Mouse (Mus musculus): Measurements from ENCODE around the gene Abhd5. TPM values are rescaled to one million over a fixed set of nuclear protein-coding genes. Genes with fewer than 3 reads are reported as not detected.

Gene Abhd5
- polyA plus RNA-seq, 1 experiment from 2014 or later = 24.3 TPM

GRCm38 (mm10) chr9:122382006-122382405 is 30.6 kb downstream of the Abhd5 start:
- peaks cover 22% of the 10 kb centered on the region for H3K36me3 ChIP-seq
- ATAC-seq (ENCODE audit: low read depth) = no peak
- no peak overlapping the region for H3K4me3 ChIP-seq
- H3K9ac ChIP-seq = no peak overlapping the region
- peaks cover 3% of the 10 kb centered on the region; the same call in 1 of the 2 replicates for H3K4me1 ChIP-seq (replicated peaks)
- H3K9me3 ChIP-seq = no peaks in the 10 kb centered on the region
- H3K4me2 ChIP-seq = no peak overlapping the region
- 80% methylated on average over 6 of the region's 6 CpGs for WGBS
- peaks cover 17% of the 10 kb centered on the region for H3K27me3 ChIP-seq
- no peak overlapping the region for H3K27ac ChIP-seq (replicated peaks)

DNA sequence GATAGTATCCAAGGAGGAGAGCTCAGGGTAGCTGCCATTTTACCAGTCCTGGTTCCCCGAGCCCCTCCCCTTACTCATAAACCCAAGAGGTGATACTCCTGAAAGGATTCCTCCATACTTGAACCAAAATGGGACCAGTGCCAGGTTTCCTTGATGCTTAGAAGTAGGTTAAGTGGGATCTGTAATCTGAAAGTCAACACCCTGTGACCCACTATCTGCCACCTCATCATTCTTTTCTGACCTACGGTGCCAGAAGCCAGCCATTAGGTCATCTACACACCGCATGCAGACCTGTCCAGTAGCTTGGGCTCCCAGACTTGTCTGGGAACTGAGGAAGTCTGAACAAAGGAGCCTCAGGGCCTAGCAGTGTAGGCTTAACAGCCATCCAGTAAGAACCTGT is 34.6 kb downstream of the Abhd5 start:
- Histone ChIP-seq H3K9me3 (no peaks in the 10 kb centered on the region), H3K27ac (replicated peaks) (no peak overlapping the region), H3K4me1 (replicated peaks) (peaks cover under 1% of the 10 kb centered on the region; the same call in 1 of the 2 replicates), H3K9ac (no peak overlapping the region), H3K4me3 (no peak overlapping the region), H3K4me2 (no peak overlapping the region), H3K27me3 (peaks cover 7% of the 10 kb centered on the region; the same call in 1 of the 2 replicates), H3K36me3 (peaks cover 9% of the 10 kb centered on the region; the same call in 1 of the 2 replicates)
- ATAC-seq (ENCODE audit: low read depth) = no peak
- 79% methylated on average over 3 of the region's 3 CpGs for WGBS

DNA sequence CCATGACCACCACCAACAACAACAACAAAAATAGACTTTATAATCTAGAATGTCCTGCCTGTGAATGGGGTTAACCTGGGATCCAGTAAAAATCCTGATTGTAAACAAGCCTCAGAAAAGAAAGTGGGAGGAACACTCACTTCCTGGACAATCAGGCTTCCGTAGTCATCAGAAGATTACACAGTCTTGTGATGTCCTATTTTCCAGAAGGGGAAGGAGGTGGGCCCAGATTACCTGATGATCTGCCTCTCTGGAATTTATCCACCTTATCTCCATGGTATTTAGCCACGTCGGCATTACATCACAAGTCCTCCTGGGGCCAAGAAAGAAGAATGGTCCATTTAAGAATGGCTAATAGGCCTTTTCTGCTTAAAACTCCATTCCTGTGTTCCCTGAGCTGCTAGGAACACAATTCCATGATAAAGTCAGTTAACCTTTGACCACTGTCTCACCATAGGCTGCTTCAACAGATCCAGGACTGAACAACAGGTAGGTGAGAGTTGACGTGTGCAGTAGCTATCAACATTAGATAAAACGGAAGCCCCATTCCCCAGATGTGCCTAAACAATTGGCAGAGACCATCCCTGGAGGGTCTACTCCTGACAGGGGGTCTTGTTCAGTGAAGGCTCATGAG is 38.0 kb downstream of the Abhd5 start:
- H3K9ac ChIP-seq = no peak overlapping the region
- H3K36me3 ChIP-seq = no peaks in the 10 kb centered on the region
- 90% methylated on average over 5 of the region's 5 CpGs for WGBS

DNA sequence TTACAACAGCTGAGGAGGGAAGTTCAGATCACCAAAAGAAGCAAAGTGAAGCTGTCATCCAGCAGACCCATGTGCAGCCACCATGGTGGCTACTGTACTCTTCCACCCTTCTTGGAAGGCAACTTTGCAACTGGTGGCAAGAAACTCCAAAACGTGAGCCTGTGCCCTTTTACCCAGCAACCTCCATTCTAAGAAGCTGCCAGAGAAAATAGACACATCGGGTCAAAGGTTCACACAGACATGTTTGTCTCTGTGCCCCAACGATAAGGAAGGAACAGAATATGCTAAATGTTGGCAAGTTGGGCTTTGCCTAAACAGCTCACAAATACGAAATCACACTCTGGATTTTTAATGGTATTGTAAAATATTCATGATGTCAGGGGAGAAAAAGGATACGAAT is 44.4 kb downstream of the Abhd5 start:
- ATAC-seq (ENCODE audit: low read depth) = no peak
- Histone ChIP-seq H3K9me3 (no peaks in the 10 kb centered on the region), H3K27me3 (no peaks in the 10 kb centered on the region), H3K4me3 (no peak overlapping the region), H3K4me1 (replicated peaks) (no peaks in the 10 kb centered on the region), H3K27ac (replicated peaks) (no peak overlapping the region), H3K36me3 (no peaks in the 10 kb centered on the region), H3K9ac (no peak overlapping the region), H3K4me2 (no peak overlapping the region)
- 77% methylated on average over 5 of the region's 5 CpGs for WGBS

More for the DNA sequence above, 38.0 kb downstream of the Abhd5 start:
- H3K4me3 ChIP-seq = no peak overlapping the region
- no peak overlapping the region for H3K4me2 ChIP-seq
- no peak overlapping the region for H3K27ac ChIP-seq (replicated peaks)
- H3K9me3 ChIP-seq = no peaks in the 10 kb centered on the region
- no peaks in the 10 kb centered on the region for H3K4me1 ChIP-seq (replicated peaks)
- peaks cover 6% of the 10 kb centered on the region; the same call in 1 of the 2 replicates for H3K27me3 ChIP-seq
- no peak for ATAC-seq (ENCODE audit: low read depth)

- Histone ChIP-seq H3K4me2 (no peak overlapping the region), H3K4me3 (no peak overlapping the region), H3K9me3 (no peaks in the 10 kb centered on the region), H3K27ac (replicated peaks) (no peak overlapping the region), H3K27me3 (no peaks in the 10 kb centered on the region), H3K4me1 (replicated peaks) (no peaks in the 10 kb centered on the region), H3K9ac (no peak overlapping the region), H3K36me3 (no peaks in the 10 kb centered on the region)
- ATAC-seq (ENCODE audit: low read depth) = no peak
- WGBS = 88% methylated on average over 1 of the region's 1 CpGs
These were observed 45.7 kb downstream of the Abhd5 start for GRCm38 (mm10) chr9:122397156-122397555.

DNA sequence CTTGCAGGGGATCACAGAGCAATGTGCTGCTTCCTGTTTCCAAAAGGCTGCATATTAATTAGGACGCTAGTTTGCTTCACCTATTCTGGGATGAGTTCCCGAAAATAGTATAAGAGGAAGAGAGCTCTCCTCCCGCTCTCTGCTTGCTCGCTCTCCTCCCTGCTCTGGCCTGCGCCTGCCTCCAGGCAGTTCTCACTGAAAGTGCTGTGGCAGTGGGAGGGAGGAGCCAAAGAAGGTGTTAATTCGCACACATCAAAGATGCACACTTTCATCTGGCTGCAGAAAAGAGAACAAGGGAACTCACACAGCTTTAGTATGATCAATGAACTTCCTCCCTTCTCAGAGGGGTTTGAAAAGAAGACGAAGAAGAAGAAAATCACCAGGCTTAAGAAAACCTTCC is 47.3 kb downstream of the Abhd5 start:
- Histone ChIP-seq H3K4me3 (no peak overlapping the region), H3K9ac (no peak overlapping the region), H3K36me3 (no peaks in the 10 kb centered on the region), H3K27me3 (no peaks in the 10 kb centered on the region), H3K4me1 (replicated peaks) (no peaks in the 10 kb centered on the region), H3K27ac (replicated peaks) (no peak overlapping the region), H3K9me3 (no peaks in the 10 kb centered on the region), H3K4me2 (no peak overlapping the region)
- WGBS = 48% methylated on average over 7 of the region's 7 CpGs
- ATAC-seq (ENCODE audit: low read depth) = no peak

DNA sequence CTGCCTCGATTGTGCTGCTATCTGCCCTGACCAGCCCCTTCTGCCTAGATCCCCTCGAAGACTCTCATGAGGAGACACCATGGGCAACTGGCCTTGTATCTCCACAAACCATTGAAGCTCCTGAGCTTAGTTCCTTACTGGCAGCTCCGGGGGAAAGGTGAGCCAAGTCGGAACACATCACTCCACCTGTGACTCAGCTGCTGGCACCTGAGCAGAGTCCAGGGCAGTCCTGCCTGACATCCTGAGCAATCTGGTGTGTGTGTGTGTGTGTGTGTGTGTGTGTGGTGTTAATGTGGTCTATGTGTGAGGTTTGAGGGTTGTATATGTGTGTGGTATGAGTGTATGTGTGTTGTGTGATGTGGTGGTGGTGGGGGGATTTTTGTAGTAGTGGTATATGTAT is 49.8 kb downstream of the Abhd5 start:
- no peaks in the 10 kb centered on the region for H3K36me3 ChIP-seq
- H3K4me2 ChIP-seq = no peak overlapping the region
- H3K27me3 ChIP-seq = no peaks in the 10 kb centered on the region
- no peaks in the 10 kb centered on the region for H3K4me1 ChIP-seq (replicated peaks)
- ATAC-seq (ENCODE audit: low read depth) = no peak
- 85% methylated on average over 4 of the region's 4 CpGs for WGBS
- H3K9ac ChIP-seq = no peak overlapping the region
- no peaks in the 10 kb centered on the region for H3K9me3 ChIP-seq
- H3K4me3 ChIP-seq = no peak overlapping the region
- no peak overlapping the region for H3K27ac ChIP-seq (replicated peaks)

DNA sequence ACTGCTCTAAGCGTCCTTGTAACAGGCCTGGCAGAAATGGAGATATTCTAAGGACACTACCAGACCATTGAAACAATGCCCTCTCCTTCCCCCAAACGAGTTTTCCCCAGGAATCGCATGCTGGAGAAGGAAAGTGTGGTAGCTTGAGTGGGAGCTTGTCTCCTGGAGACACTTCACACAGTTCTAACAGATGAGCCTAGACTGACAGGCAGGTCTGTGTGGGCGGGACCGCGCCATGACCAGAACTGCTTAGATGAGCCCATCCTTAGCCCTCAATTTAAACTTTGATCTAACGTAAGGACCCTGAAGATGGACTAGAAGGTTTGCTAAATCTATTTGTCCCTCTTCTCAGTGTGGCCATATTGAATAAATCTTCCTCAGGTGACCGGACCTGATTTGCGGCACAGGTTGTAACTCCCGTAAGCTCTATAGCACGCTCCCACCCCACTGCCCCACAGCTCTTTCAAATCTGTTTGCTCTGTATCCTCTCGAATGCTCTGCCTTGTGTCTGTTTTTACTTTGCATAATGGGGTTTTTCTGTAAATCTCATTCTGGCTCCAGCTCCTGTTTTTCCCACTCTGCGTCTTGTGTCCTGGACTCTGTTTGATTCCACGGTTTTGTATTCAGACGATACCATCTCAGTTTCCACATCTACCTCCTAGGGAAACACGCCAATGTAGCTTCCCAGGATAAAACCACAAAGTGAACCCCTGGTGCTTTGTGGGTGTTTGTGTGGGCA is 59.2 kb downstream of the Abhd5 start:
- Histone ChIP-seq H3K27ac (replicated peaks) (no peak overlapping the region), H3K27me3 (no peaks in the 10 kb centered on the region), H3K4me1 (replicated peaks) (no peaks in the 10 kb centered on the region), H3K9me3 (no peaks in the 10 kb centered on the region), H3K4me3 (no peak overlapping the region), H3K4me2 (no peak overlapping the region), H3K36me3 (no peaks in the 10 kb centered on the region), H3K9ac (no peak overlapping the region)
- 94% methylated on average over 16 of the region's 16 CpGs for WGBS
- ATAC-seq (ENCODE audit: low read depth) = no peak

GRCm38 (mm10) chr9:122414648-122415047 is 63.2 kb downstream of the Abhd5 start:
- H3K4me1 ChIP-seq (replicated peaks) = peaks cover 15% of the 10 kb centered on the region
- no peak for ATAC-seq (ENCODE audit: low read depth)
- H3K9me3 ChIP-seq = peaks cover 3% of the 10 kb centered on the region; the same call in 1 of the 2 replicates
- H3K36me3 ChIP-seq = no peaks in the 10 kb centered on the region
- no peak overlapping the region for H3K4me3 ChIP-seq
- WGBS = 100% methylated on average over 1 of the region's 1 CpGs
- no peak overlapping the region for H3K27ac ChIP-seq (replicated peaks)
- H3K4me2 ChIP-seq = no peak overlapping the region
- H3K27me3 ChIP-seq = no peaks in the 10 kb centered on the region
- H3K9ac ChIP-seq = no peak overlapping the region

GRCm38 (mm10) chr9:122415056-122415775 is 63.8 kb downstream of the Abhd5 start:
- no peak for ATAC-seq (ENCODE audit: low read depth)
- H3K27ac ChIP-seq (replicated peaks) = no peak overlapping the region
- no peaks in the 10 kb centered on the region for H3K36me3 ChIP-seq
- 84% methylated on average over 8 of the region's 8 CpGs for WGBS
- H3K27me3 ChIP-seq = peaks cover 3% of the 10 kb centered on the region; the same call in 1 of the 2 replicates
- no peak overlapping the region for H3K4me3 ChIP-seq
- peaks cover 15% of the 10 kb centered on the region for H3K4me1 ChIP-seq (replicated peaks)
- peaks cover 3% of the 10 kb centered on the region; the same call in 1 of the 2 replicates for H3K9me3 ChIP-seq
- no peak overlapping the region for H3K4me2 ChIP-seq
- H3K9ac ChIP-seq = no peak overlapping the region

GRCm38 (mm10) chr9:122416617-122417016 is 65.2 kb downstream of the Abhd5 start:
- Histone ChIP-seq H3K9ac (no peak overlapping the region), H3K27me3 (peaks cover 6% of the 10 kb centered on the region; the same call in 1 of the 2 replicates), H3K4me2 (no peak overlapping the region), H3K4me3 (no peak overlapping the region), H3K36me3 (no peaks in the 10 kb centered on the region), H3K27ac (replicated peaks) (0 out of 2 replicates have a peak overlapping the region, but pooled peaks have one; percentile 47), H3K9me3 (peaks cover 3% of the 10 kb centered on the region; the same call in 1 of the 2 replicates), H3K4me1 (replicated peaks) (peaks cover 15% of the 10 kb centered on the region)
- peak; percentile 40 for ATAC-seq (ENCODE audit: low read depth)
- 15% methylated on average over 2 of the region's 2 CpGs for WGBS

- Histone ChIP-seq H3K27ac (replicated peaks) (no peak overlapping the region), H3K36me3 (no peaks in the 10 kb centered on the region), H3K9ac (no peak overlapping the region), H3K27me3 (peaks cover 6% of the 10 kb centered on the region; the same call in 1 of the 2 replicates), H3K4me1 (replicated peaks) (peaks cover 15% of the 10 kb centered on the region), H3K4me2 (no peak overlapping the region), H3K4me3 (no peak overlapping the region), H3K9me3 (peaks cover 3% of the 10 kb centered on the region; the same call in 1 of the 2 replicates)
- 79% methylated on average over 5 of the region's 5 CpGs for WGBS
- no peak for ATAC-seq (ENCODE audit: low read depth)
These were observed 68.9 kb downstream of the Abhd5 start for GRCm38 (mm10) chr9:122420195-122420756.

Measured in neural tube, embryonic 13.5 days (tissue).